Mouse (Mus musculus) mouse trophoblast stem cell (cell line): Measurements from ENCODE around the gene Fbxo3.
"Not testable (repeated sequence)": the region's sequence is repeated elsewhere in the genome, so short reads cannot be mapped to it uniquely, and the experiment has no call there.

Source experiments
- in situ Hi-C, 2 experiments: fragments of 300-500 bp; cut with MseI, MboI; formaldehyde crosslinking; loops; 2 replicates in 1 of 2; 3 replicates in 1 of 2; pipeline ENCODE4 v1.15.1; 2025

The Fbxo3 gene

DNA sequence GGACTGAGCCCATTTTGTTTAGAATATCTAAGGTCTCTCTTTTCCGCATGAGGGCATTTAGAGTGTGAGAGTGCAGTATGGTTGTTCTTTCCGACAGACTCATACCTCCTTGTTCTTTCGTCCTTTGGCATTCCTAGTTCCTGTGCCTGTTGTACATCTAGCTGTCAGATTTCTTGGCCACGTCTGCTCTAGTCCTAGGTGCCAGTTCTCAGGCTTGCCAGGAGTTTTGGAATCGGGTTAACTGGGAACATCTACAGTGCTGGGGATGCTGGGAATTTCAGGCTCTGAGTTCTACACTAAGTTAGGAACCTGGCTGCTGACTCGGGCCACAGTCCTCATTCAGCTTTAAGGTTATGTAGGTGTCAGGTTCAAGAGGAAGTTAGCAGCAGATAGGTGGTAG, 8.1 kb downstream of the Fbxo3 start:
- in situ Hi-C loops: loop anchor here (10.0 kb wide), 2 partner anchors 379 to 389 kb away; partner anchors contain the start of gene D430041D05Rik (in 1 of the 2)

DNA sequence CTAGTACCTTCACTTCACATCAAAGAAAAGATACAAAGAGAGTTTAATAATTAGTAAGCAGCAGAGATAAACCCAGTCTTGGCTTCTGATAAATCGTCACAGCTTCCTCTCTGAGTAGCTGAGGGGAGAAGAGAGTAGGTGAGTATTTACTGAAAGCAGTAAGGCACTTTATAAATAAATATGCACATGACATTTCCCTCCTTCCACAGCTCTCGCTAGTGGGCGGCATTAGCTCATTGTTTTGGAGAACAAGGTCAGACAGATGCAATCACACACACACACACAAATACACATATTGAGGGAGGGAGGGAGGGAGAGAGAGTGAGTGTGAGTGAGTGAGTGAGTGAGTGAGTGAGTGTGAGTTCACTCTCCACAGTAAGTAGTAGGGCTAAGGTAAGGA, 8.8 kb downstream of the Fbxo3 start:
- in situ Hi-C loops: loop anchor here (10.0 kb wide), 2 partner anchors 378 to 388 kb away; partner anchors contain the start of gene D430041D05Rik (in 1 of the 2)

DNA sequence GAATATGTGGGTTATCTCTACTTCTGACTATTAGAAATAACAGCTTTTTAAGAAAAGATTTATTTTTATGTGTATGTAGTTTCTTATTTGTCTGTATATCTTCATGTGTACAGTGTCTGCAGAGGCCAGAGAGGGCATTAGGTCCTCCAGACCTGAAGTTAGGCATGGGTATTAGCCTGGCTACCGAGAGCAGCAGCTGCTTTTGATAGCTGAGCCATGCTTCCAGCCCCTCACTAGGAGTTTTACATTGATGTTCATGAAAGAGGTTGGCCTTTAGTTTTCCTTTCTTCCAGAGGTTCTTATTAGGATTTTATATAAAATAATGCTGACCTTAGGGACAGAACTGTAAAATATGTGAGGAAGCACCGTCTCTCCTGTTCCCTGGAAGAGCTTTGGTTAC, 10.7 kb downstream of the Fbxo3 start:
- in situ Hi-C loops: loop anchor here (10.0 kb wide), 2 partner anchors 377 to 387 kb away; partner anchors contain the start of gene D430041D05Rik (in 1 of the 2)

DNA sequence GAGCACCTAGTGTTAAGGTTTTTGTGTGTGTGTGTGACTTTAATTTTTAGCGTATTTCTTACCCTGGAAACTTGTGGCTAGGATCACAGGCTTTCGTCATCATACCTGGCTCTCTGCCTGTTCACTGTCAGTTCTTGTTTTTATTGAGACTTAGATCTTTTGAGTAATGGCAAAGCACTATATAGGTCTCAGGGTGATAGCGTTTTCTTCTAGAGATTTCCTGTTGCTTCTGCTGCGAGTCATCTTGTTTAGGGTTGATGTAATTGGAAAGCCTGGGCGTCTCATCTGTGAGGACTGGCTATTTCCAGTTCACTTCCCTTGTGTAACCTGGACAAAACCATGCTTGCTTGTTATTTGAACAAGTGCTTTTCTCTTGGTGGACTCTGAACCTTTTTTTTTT, 14.1 kb downstream of the Fbxo3 start:
- in situ Hi-C loops: loop anchor here (5.0 kb wide), 2 partner anchors 81 to 86 kb away; partner anchors contain the start of gene A930018P22Rik (in 1 of the 2)

DNA sequence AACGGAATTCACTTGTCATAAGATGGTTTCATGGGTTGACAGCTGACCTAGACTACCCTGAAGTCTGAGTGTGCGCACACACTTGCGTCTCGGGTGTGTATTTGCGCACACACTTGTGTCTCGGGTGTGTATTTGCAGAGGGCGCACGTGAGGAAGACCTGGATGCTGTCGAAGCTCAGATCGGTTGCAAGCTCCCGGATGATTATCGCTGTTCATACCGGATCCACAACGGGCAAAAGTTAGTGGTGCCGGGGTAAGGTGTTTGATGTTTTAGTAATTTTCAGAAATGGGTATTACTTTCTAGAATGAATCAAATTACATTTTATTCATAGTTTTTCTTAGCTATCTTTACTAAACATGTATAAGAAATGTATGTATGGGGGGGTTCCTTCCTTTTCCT, 15.2 kb downstream of the Fbxo3 start:
- in situ Hi-C loops: loop anchor here (5.0 kb wide), 2 partner anchors 80 to 85 kb away; partner anchors contain the start of gene A930018P22Rik (in 1 of the 2)

DNA sequence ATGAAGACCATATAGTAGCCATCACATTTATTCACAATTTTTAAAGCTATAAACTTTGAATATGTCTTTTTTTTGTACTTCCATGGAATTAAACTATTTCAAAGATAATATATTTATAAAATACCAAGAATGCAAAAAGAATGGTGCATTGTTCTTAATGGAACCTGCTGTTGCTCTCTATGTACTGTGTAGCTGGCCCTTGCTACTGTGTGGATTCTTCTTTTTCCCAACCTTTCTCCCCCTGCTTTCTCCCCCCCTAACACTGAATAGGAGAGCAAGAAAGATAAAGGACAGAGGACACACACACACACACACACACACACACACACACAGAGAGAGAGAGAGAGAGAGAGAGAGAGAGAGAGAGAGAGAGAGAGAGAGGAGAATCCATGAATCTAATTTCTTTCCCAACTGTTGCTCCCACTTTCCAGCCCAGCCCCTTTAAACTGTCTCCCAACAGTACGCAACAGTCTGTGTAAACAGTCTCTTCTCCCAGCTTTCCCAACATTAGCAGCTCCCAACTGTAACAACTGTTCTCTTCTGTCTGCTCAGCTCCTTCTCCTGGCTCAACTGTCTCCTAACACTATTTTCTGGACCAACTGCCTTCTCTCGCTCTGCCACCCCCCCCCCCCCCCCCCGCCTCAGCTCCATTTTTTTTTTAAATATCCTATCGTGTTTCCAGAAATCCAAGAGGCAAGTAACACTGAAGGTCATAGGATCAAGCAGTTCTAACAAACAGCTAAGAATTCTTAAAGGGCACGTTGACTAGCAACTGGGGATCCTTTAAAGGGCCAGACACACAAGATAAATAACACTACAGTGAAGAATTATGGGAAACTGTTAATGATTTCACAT, 16.3 kb downstream of the Fbxo3 start:
- in situ Hi-C loops: loop anchor here (5.0 kb wide), 2 partner anchors 78 to 83 kb away; partner anchors contain the start of gene A930018P22Rik (in 1 of the 2)

DNA sequence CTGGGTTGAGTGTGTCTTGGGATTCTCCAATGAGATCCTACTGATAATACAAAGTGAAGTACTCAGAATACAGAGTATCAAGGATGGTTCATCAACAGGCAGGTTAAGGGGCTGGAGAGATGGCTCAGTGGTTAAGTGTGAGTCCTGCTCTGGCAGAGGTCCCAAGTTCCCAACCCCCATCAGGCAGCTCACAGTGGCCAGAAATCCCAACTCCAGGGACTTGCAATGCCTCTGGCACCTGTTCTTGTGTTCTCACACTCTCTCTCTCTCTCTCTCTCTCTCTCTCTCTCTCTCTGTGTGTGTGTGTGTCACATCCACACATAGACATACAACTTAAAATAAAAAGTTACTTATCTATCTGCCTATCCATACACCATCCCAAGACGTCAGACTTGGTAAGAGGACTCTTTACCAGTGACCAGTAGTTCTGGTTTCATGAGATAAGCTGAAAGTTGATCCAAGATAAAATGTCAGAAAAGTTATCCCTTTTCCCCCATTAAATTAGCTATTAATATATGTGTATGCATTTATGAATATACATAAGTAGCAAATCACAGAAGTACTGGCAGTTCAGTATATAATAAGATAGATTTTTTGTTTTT, 17.1 kb downstream of the Fbxo3 start:
- in situ Hi-C loops: loop anchor here (5.0 kb wide), 2 partner anchors 78 to 83 kb away; partner anchors contain the start of gene A930018P22Rik (in 1 of the 2)

DNA sequence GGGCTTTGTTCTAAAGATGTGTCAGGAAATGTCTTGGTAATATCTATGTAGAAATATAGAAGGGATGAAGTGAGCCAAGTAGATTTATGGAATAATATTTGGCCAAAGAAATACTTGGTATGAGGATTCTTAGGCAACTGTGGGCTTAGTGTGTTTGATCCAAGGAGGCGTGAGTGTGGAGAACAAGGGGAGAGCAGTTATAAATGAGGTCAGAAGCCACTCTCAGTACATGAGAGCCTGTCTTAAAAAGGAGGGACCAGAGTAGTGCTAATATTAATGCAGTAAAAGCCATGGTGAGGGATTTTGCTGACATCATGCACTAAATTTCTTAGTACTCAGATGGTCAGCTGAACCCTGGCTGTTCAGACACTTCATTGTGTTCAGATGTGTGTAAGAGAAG, 30.9 kb downstream of the Fbxo3 start:
- in situ Hi-C loops: no loop called here

DNA sequence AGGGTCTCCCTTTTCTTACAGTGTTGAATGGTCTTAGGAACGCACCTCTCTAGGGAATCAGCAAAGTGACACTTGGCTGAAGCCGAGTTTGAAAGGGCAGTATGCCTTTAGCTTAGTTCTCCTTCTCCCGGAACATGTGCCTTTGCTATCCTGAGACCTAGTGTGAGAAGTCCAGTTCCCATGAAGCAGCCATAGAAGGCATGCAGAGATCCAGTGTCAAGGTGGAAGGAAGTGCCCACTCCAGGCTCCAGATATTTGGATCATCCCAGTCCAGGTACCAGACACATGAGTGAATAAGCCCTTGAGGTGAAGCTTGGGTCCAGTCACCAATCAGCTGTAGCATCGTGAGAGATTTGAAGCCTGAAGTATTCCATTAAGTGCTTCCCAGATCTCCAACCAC, 31.4 kb downstream of the Fbxo3 start:
- in situ Hi-C loops: no loop called here

DNA sequence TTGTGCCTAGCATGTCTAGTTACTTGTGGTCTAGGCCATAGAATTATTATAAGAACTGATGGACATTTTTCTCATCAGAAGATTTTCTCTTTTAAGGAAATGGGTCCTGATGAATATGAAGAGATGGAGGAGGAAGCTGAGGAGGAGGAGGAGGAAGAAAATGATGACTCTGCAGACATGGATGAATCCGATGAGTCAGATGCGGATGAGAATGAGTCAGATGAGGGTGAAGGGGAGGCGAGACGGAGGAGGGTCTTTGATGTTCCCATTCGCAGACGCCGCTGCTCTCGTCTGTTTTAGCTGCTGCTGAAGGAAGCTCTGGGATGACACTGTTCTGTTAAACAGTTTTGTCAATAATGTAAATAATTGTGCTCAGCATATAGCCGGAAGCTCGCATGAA, 32.3 kb downstream of the Fbxo3 start:
- in situ Hi-C loops: no loop called here

DNA sequence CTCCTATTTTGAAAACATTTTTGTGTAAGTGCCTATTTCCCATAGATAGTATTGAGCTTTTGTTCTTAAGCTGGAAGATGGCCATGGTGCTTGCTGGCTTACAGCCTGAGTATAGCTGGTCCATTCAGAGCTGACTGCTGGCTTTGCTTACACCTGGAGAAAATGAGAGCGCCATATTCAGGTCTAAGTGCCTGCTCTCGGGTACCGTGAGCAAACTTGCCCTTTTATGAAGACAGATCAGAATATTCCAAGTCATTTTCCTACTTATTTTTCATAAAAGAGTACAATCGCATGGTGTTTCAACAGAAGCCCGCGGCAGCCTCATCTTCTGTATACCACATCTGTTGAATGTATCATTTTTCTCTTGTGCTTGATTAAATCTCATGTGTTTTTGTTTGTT, 33.5 kb downstream of the Fbxo3 start:
- in situ Hi-C loops: no loop called here

DNA sequence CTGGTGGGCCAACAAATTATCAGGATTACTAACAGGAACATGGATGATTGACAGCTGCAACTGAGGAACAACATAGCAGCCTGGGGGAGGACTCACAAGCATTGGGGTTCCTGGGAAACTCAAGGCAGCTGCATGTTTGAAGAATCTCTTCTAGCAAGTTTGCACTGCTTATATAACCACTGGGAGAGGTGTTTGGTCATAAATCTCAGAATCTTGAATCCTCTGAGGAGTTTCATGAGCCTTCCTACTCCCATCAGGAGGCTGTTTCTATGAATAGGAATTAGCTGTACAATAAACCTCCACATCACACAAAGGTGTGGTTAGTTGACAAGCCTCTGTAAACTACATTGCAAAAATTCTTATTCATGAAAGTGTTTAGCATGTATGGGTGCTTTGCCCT, 35.1 kb downstream of the Fbxo3 start:
- in situ Hi-C loops: no loop called here

DNA sequence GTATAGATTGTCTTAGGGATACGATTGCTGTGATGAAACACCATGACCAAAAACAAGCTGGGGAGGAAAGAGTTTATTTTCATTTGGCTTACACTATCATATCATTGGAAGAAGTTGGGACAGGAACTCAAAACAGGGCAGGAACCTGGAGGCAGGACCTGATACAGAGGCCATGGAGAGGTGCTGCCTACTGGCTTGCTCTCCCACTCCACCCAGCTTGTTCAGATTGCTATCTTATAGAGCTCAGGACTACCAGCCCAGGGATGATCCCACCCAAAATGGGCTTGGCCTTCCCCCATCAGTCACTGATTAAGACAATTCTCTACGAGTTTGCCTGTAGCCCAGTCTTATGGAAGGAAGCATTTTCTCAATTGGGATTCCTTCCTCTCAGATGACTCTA, 36.6 kb downstream of the Fbxo3 start:
- in situ Hi-C loops: no loop called here

DNA sequence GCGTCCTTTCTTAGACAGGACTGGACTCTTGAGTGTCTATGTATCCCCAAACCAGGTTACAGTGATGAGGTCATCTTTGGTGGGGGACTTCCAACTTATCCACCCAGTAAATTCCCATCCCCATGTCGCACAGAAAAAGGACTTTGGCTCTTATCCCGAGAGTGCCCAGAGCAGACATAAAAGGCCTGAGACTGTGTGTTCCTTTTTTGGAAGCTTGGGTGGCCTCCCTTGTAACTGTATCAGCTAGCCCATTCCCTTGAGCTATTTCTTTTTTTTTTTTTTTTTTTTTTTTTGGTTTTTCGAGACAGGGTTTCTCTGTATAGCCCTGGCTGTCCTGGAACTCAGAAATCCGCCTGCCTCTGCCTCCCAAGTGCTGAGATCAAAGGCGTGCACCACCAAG, 38.0 kb downstream of the Fbxo3 start, which contains the start of gene Gm10912:
Gm10912 (plus strand) TSS at position 301 of the 400 bp plus-strand sequence.
- in situ Hi-C loops: not testable (repeated sequence)

DNA sequence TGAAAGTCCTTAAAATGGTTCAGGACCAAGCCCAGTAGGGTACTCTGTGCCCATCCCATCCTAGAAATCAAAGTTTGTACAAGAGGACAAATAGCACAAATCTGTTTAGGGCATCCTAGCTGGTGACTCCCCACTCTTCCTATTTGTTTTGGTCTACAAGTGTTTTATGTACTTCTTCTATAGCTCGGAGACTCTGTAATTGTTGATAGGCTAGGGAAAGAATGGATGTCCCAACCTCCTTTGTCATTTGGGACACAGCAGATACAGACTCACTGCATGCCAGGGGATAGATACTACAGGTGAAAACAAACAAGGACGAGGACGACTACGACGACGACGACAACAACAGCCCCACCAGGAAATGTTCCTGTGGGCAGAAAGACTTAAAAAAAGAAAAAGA, 40.9 kb downstream of the Fbxo3 start, which contains the start of gene Gm10799:
Gm10799 (minus strand) TSS at position 101 of the 400 bp plus-strand sequence.
- in situ Hi-C loops: not testable (repeated sequence)

DNA sequence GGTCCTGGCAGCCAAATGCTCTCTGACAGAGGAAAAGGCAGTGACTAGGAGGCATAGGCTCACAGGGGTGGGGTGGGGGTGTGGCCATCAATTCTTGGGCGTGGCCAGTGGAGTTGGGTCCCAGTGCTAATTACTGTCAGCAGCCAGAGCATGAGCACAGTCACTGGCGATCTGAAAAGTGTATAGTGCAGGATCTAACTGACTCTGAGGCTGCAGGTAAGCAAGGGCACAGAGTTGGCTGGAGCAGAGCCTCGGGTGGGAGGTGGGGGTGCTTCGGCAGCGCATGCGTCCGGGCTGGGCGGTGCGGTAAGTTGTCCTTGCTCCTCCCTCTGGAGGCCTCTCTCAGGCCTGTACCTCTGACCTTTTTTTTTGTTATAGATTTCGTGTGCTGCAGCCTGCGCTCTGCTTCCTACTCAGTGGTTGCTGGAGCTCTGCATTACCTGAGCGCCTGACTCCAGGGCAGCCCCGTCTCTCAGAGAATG, 42.2 kb downstream of the Fbxo3 start, which contains the start of gene Cd59b:
Cd59b (plus strand) TSS at position 146 of the 482 bp plus-strand sequence.
- in situ Hi-C loops: no loop called here

DNA sequence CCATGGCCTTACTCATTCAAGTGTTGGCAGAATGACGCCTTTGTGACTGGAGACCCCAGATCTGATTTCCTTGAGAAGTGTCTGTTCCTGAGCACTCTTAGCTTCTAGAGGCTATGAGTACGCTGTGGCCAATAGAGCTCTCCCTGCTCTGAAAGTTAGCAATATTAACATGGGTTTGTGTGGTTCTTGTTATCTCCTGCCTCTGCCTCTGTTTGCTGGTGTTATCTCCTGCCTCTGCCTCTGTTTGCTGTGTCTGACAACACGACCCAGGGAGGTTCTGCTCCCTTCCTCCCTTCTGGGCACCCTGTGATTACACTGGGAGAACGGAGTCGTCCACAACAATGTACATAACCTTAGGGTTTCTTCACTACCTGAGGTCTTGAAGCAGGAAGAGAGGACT, 50.8 kb downstream of the Fbxo3 start:
- in situ Hi-C loops: not testable (repeated sequence)

DNA sequence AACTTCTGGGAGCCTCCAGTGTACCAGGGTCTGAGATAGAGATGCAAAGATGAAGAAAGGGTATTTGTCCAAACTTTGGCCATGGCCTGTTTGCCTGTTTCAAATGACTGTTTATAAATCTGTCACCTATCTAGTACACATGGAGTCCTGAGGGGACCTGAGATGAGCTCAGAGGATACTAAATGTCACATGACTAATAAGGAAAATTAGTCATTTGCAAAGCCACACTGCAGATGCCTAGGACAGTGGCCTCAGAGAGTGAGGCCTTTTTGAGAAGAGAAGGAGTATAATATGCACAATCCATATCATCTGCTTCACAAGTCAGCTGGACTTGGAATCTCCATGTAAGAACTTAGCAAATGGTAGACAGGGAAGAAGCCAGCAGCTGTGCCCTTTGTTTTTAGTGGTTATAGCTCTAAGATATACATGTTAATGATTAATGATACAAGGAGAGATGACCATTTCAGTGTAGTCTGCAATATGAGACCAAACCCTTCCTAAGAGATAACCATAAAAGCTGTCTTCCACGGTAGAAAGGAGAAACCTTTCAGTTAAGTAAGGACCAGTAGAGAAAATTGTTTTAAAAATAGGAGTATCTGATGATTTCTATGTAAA, 54.0 kb downstream of the Fbxo3 start:
- in situ Hi-C loops: not testable (repeated sequence)

DNA sequence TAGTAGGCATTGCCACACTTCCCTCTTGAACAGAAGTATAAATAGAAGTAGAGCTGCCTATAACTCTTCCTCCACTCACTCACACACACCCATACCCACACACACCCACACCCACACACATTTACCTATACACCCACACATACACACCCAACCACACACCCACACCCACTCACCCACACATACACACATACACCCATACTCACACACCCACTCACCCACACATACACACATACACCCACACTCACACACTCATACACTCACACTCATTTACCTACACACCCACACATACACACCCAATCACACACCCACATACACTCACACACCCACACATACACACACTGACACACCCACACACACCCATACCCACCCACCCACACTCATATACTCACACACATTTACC, 55.0 kb downstream of the Fbxo3 start:
- in situ Hi-C loops: no loop called here

DNA sequence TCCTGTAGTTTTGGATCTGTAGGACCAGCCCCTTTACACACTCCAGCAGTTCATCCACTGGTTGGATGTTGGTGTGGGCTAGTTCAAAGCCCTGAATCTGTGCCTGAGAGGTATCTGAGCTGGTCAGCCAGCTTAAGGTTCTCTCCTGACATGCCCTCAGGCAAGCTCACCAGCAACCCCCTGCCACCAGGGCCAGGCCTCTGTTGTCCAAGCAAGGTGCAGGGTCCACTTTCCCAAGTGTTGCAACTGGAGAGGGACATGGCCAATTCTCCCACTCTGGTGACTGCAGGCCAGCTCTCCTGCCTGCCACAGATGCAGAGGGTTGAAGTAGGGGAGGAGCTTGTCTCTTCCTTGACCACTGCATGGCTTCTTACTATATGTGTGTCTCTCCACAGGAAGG, 56.5 kb downstream of the Fbxo3 start:
- in situ Hi-C loops: not testable (repeated sequence)

DNA sequence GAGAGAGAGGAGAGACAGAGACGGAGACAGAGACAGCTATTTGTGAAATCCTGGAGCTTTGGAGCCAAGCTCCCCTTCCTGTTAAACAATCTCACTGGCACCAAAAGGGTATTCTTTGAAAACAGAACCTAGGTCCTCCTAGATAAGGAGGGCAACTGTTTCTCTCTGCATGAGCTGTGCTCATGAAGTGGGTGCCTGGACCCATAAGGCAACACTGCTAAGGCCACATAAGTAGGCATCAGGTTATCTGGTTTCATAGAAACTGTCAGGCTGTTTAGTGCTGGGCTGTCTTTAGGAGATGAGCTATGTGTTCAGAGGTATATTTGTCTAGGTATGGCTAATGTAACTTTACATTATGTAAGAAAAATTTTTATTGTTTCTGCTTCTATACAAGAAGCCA, 60.0 kb downstream of the Fbxo3 start:
- in situ Hi-C loops: not testable (repeated sequence)

DNA sequence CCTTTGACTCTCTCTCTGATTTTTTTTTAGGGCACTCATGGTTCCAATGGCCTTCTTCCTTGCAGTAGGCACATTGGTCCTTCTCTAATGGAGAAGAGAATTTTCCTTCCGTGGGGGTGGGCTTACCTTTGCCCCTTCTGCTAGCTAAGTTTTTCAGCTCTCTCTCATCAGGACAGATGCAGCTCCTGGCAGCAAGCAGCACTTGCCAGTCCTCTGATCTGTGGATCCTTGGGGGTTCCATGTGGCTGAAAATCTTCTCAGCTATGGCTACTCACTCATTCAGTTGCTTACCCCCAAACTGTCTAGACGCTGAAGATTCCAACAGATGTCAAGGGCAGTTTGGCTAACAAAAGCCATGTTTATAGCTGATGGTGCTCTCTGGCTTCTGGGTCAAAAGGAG, 65.8 kb downstream of the Fbxo3 start:
- in situ Hi-C loops: no loop called here
